Mouse (Mus musculus) C2C12 (cell line): ENCODE results near the gene Nmt2. TPM values are rescaled to one million over a fixed set of nuclear protein-coding genes. Genes with fewer than 3 reads are reported as not detected.

Experiments
- H3K27me3 ChIP-seq: one replicate; pipeline ENCODE4 v1.6.1; 2011; ENCODE audit not compliant: control insufficient read depth, insufficient read depth, insufficient read length
- H3K36me3 ChIP-seq: one replicate; pipeline ENCODE4 v1.6.1; 2011; ENCODE audit not compliant: control insufficient read depth, insufficient read depth
- H3K4me3 ChIP-seq: one replicate; pipeline ENCODE4 v1.5.1; 2011; ENCODE audit warnings: mild to moderate bottlenecking, control low read depth; ENCODE audit not compliant: poor library complexity, insufficient read depth, severe bottlenecking
- H3K79me2 ChIP-seq: one replicate; pipeline ENCODE4 v1.6.1; 2011; ENCODE audit not compliant: control insufficient read depth, insufficient read depth
- H3K79me3 ChIP-seq: one replicate; pipeline ENCODE4 v1.6.1; 2011; ENCODE audit warnings: low read depth, control low read depth
- H3ac ChIP-seq: one replicate; pipeline ENCODE3; 2011; ENCODE audit warnings: low read depth; ENCODE audit not compliant: control insufficient read depth, insufficient read length
- CEBPB ChIP-seq: IDR thresholded peaks from one replicate; pipeline ENCODE4 v1.6.1; 2011; ENCODE audit warnings: low read depth, mild to moderate bottlenecking, control low read depth, moderate library complexity
- CTCF ChIP-seq: IDR thresholded peaks from one replicate; pipeline ENCODE4 v1.5.1; 2011; ENCODE audit not compliant: control insufficient read depth, insufficient read depth, insufficient read length
- FOSL1 ChIP-seq: IDR thresholded peaks from one replicate; pipeline ENCODE4 v1.8.0; 2011; ENCODE audit warnings: mild to moderate bottlenecking, low read length; ENCODE audit not compliant: poor library complexity, insufficient read depth, severe bottlenecking
- MAX ChIP-seq: IDR thresholded peaks from one replicate; pipeline ENCODE4 v1.6.1; 2011; ENCODE audit warnings: mild to moderate bottlenecking, control low read depth
- MYOD1 ChIP-seq: IDR thresholded peaks from one replicate; pipeline ENCODE4 v1.6.1; 2011; ENCODE audit warnings: low read depth; ENCODE audit not compliant: control insufficient read depth, insufficient read length
- MYOG ChIP-seq: IDR thresholded peaks from one replicate; pipeline ENCODE4 v1.6.1; 2011; ENCODE audit not compliant: control insufficient read depth, insufficient read length; ENCODE audit errors: extremely low read depth
- USF1 ChIP-seq: IDR thresholded peaks from one replicate; pipeline ENCODE4 v1.6.1; 2011; ENCODE audit warnings: low read depth, mild to moderate bottlenecking, control low read depth, moderate library complexity
- polyA plus RNA-seq: library from polyadenylated mRNA; unstranded; fragments of >200 nt; fragmentation: generic; extraction: Trizol; gene quantifications from one replicate; pipeline ENCODE4 v1.2.1, GENCODE M21; 2012; ENCODE audit warnings: missing spikeins

The Nmt2 gene
- polyA plus RNA-seq, 1 experiment, result 25.0 TPM

GRCm38 (mm10) chr2:3305426-3306025, 21.5 kb downstream of the Nmt2 start:
- Histone ChIP-seq H3ac (no peak overlapping the region), H3K27me3 (no peaks in the 10 kb centered on the region), H3K36me3 (peaks cover 47% of the 10 kb centered on the region), H3K79me2 (peaks cover 88% of the 10 kb centered on the region), H3K4me3 (no peak overlapping the region), H3K79me3 (peaks cover 73% of the 10 kb centered on the region)
- TF ChIP-seq USF1 (no peak), MAX (no peak), CTCF (no peak), CEBPB (no peak), MYOD1 (no peak), MYOG (no peak), FOSL1 (no peak)

- Histone ChIP-seq H3K27me3 (no peaks in the 10 kb centered on the region), H3K79me3 (no peaks in the 10 kb centered on the region), H3K36me3 (peaks cover 96% of the 10 kb centered on the region), H3ac (no peak overlapping the region), H3K4me3 (no peak overlapping the region), H3K79me2 (peaks cover 15% of the 10 kb centered on the region)
- no peak for TF ChIP-seq CTCF
- TF ChIP-seq MYOD1, result no peak
- TF ChIP-seq USF1, result peak; percentile 31
Observed at GRCm38 (mm10) chr2:3323132-3323531, 39.1 kb downstream of the Nmt2 start.

GRCm38 (mm10) chr2:3324381-3325130, 40.5 kb downstream of the Nmt2 start:
- no peaks in the 10 kb centered on the region for H3K27me3 ChIP-seq
- H3ac ChIP-seq, result no peak overlapping the region
- peaks cover 29% of the 10 kb centered on the region for H3K79me2 ChIP-seq
- H3K79me3 ChIP-seq, result peaks cover 7% of the 10 kb centered on the region
- TF ChIP-seq FOSL1 (no peak), USF1 (no peak), MYOD1 (no peak), MAX (no peak), CTCF (no peak)
- no peak overlapping the region for H3K4me3 ChIP-seq
- peaks cover 96% of the 10 kb centered on the region for H3K36me3 ChIP-seq

- H3ac ChIP-seq, result no peak overlapping the region
- no peak overlapping the region for H3K4me3 ChIP-seq
- peaks cover 49% of the 10 kb centered on the region for H3K79me2 ChIP-seq
- no peak for TF ChIP-seq MYOD1
- no peak for TF ChIP-seq FOSL1
- no peak for TF ChIP-seq MYOG
- TF ChIP-seq CEBPB, result no peak
- TF ChIP-seq CTCF, result no peak
- no peak for TF ChIP-seq MAX
- no peak for TF ChIP-seq USF1
- H3K79me3 ChIP-seq, result peaks cover 26% of the 10 kb centered on the region
- H3K27me3 ChIP-seq, result no peaks in the 10 kb centered on the region
- peaks cover 95% of the 10 kb centered on the region for H3K36me3 ChIP-seq
Observed at GRCm38 (mm10) chr2:3326547-3326946, 42.5 kb downstream of the Nmt2 start.

GRCm38 (mm10) chr2:3327351-3327750, 43.3 kb downstream of the Nmt2 start:
- TF ChIP-seq MAX (no peak), CTCF (peak; percentile 25)
- no peak overlapping the region for H3ac ChIP-seq
- peaks cover 53% of the 10 kb centered on the region for H3K79me2 ChIP-seq
- peaks cover 89% of the 10 kb centered on the region for H3K36me3 ChIP-seq
- no peak overlapping the region for H3K4me3 ChIP-seq
- H3K27me3 ChIP-seq, result no peaks in the 10 kb centered on the region
- H3K79me3 ChIP-seq, result peaks cover 31% of the 10 kb centered on the region

- Histone ChIP-seq H3K4me3 (peak overlapping the region; percentile 61), H3K36me3 (peaks cover 52% of the 10 kb centered on the region), H3ac (peak overlapping the region; percentile 24), H3K27me3 (peaks cover 4% of the 10 kb centered on the region), H3K79me3 (peaks cover 31% of the 10 kb centered on the region), H3K79me2 (peaks cover 46% of the 10 kb centered on the region)
- TF ChIP-seq CEBPB, result no peak
- peak; percentile 38 for TF ChIP-seq MYOD1
Observed at GRCm38 (mm10) chr2:3331071-3331703, 47.2 kb downstream of the Nmt2 start.
